ENCODE assay signal across 21 mouse cellular contexts in the genomic region with DNA sequence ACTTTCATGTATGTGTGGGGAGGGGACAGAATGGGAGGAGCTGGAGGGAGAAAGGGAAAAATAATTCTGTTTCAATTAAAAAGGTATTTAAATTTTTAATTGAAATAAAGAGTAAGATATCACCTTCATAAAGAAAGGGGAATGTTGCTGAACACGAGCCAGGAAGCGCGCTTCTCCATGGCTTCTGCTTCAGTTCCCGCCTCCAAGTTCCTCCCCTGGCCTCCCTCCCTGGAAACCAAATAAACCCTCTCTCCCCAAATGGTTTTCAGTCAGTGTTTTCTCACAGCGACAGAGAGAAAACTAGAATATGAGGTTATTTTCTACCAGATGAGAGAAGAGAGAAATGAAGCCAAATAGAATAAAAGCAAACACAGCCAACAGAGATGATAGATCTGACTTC. TPM values are rescaled to one million over a fixed set of nuclear protein-coding genes. Genes with fewer than 3 reads are reported as not detected.
A peak's percentile ranks its signal among the peaks of the same experiment; 100 is the strongest.
DNase-seq lines count a peak whose midpoint lies in the region; TF ChIP-seq lines count a peak whose summit lies in the region.
"Had no signal": no experiment of that assay in that cellular context is flagged by ENCODE, and none has a peak within 500 bp of the region (broad histone marks: within the 10 kb centered on the region; RNA-seq: fewer than 3 reads in every experiment).

No protein-coding gene starts in this region.

- DNase-seq in layer of hippocampus, adult 2 months (ENCODE audit: low spot score in 2 of 2), result peak in 1 of 2 experiments; percentile 41
- no peak for DNase-seq in layer of hippocampus, adult 11-12 months (ENCODE audit: low spot score)
- peak; percentile 70 for DNase-seq in brain, adult 2 months (ENCODE audit: low read depth, low spot score)
- peak; percentile 56 for DNase-seq in telencephalon, adult 2 months (ENCODE audit: low read depth, low spot score)
- no peak for DNase-seq in gastrocnemius, postnatal 25 days
- DNase-seq: adrenal gland, adult 8-10 months; adrenal gland, postnatal 14 days; adrenal gland, postnatal 36 days; B cell, adult 2 months; cerebellum, adult 11-12 months; cerebellum, adult 2 months; cerebellum, adult 9-10 months; cerebellum, postnatal 10 days; cerebellum, postnatal 25 days; embryo, embryonic 11 days; forebrain, postnatal 0 days had no signal

- no peak overlapping the region for H3K4me3 ChIP-seq in layer of hippocampus, adult 2 months
- H3K4me3 ChIP-seq: embryonic facial prominence, embryonic 13.5 days; embryonic facial prominence, embryonic 15.5 days; forebrain, embryonic 13.5 days; forebrain, embryonic 15.5 days had no signal

- no peak for TF ChIP-seq CTCF in layer of hippocampus, adult 2 months (conservative IDR thresholded peaks at IDR 0.05)

- peak overlapping the region; percentile 67 for H3K27ac ChIP-seq in layer of hippocampus, adult 2 months
- H3K27ac ChIP-seq: embryonic facial prominence, embryonic 13.5 days; embryonic facial prominence, embryonic 15.5 days; forebrain, embryonic 13.5 days; forebrain, embryonic 15.5 days had no signal

RNA-seq across cellular contexts. Expression of gene Chrna4, which starts 25.2 kb away (rescaled TPM):
- total RNA-seq in layer of hippocampus, adult 2 months (2021), result 10 to 100 TPM; 14.1 to 15.7 TPM
- under 1 TPM in 1 of 2 experiments, not detected in 1; 0.54 TPM for total RNA-seq in gastrocnemius, postnatal 25 days (2021)
- total RNA-seq: CH12.LX had no signal

Comparison
In these comparisons a context has a peak if more than half of its experiments do, and no peak if none do; other contexts are left out.
1. DNase-seq: peak in brain, adult 2 months (single experiment) and telencephalon, adult 2 months (single experiment); none in layer of hippocampus, adult 11-12 months (single experiment) and gastrocnemius, postnatal 25 days (single experiment).
2. RNA of gene Chrna4, which starts 25.2 kb away (total RNA-seq): 14.1 to 15.7 TPM in layer of hippocampus, adult 2 months; 0.54 TPM in gastrocnemius, postnatal 25 days; every median in the first group is over 4 times any median in the second.